Mouse (Mus musculus): ENCODE results near the gene Gtf2e1. TPM values are rescaled to one million over a fixed set of nuclear protein-coding genes. Genes with fewer than 3 reads are reported as not detected.

The Gtf2e1 gene
- polyA plus RNA-seq, 1 experiment from 2014 or later, result 47.5 TPM

- Histone ChIP-seq H3K27ac (no peak overlapping the region), H3K4me3 (no peak overlapping the region), H3K27me3 (ENCODE audit: insufficient read depth, poor library complexity, severe bottlenecking) (no peaks in the 10 kb centered on the region), H3K4me1 (replicated peaks) (no peaks in the 10 kb centered on the region), H3K9me3 (no peaks in the 10 kb centered on the region), H3K36me3 (peaks cover 58% of the 10 kb centered on the region)
- DNase-seq (ENCODE audit: low spot score), result no peak
- WGBS, result 91% methylated on average over 15 of the region's 15 CpGs
Measured at GRCm38 (mm10) chr16:37511489-37511888, 28.1 kb downstream of the Gtf2e1 start.

GRCm38 (mm10) chr16:37506751-37507150, 32.8 kb downstream of the Gtf2e1 start:
- Histone ChIP-seq H3K27ac (no peak overlapping the region), H3K9me3 (no peaks in the 10 kb centered on the region), H3K36me3 (peaks cover 30% of the 10 kb centered on the region), H3K4me1 (replicated peaks) (no peaks in the 10 kb centered on the region), H3K4me3 (no peak overlapping the region), H3K27me3 (ENCODE audit: insufficient read depth, poor library complexity, severe bottlenecking) (no peaks in the 10 kb centered on the region)
- no peak for DNase-seq (ENCODE audit: low spot score)
- WGBS, result 95% methylated on average over 9 of the region's 9 CpGs

GRCm38 (mm10) chr16:37504517-37504916, 35.1 kb downstream of the Gtf2e1 start:
- DNase-seq (ENCODE audit: low spot score), result no peak
- Histone ChIP-seq H3K9me3 (no peaks in the 10 kb centered on the region), H3K36me3 (peaks cover 10% of the 10 kb centered on the region; the same call in 1 of the 2 replicates), H3K27me3 (ENCODE audit: insufficient read depth, poor library complexity, severe bottlenecking) (no peaks in the 10 kb centered on the region), H3K4me1 (replicated peaks) (no peaks in the 10 kb centered on the region), H3K4me3 (no peak overlapping the region), H3K27ac (no peak overlapping the region)
- WGBS, result 79% methylated on average over 1 of the region's 1 CpGs

GRCm38 (mm10) chr16:37498581-37498980, 41.0 kb downstream of the Gtf2e1 start:
- H3K4me3 ChIP-seq, result no peak overlapping the region
- 80% methylated on average over 9 of the region's 9 CpGs for WGBS
- H3K27me3 ChIP-seq (ENCODE audit: insufficient read depth, poor library complexity, severe bottlenecking), result no peaks in the 10 kb centered on the region
- no peak for DNase-seq (ENCODE audit: low spot score)
- H3K4me1 ChIP-seq (replicated peaks), result 0 out of 2 replicates have a peak, but pooled peaks cover 7% of the 10 kb centered on the region
- no peaks in the 10 kb centered on the region for H3K36me3 ChIP-seq
- H3K27ac ChIP-seq, result no peak overlapping the region
- no peaks in the 10 kb centered on the region for H3K9me3 ChIP-seq

GRCm38 (mm10) chr16:37495017-37495416, 44.6 kb downstream of the Gtf2e1 start:
- Histone ChIP-seq H3K27ac (no peak overlapping the region), H3K27me3 (ENCODE audit: insufficient read depth, poor library complexity, severe bottlenecking) (no peaks in the 10 kb centered on the region), H3K4me3 (no peak overlapping the region), H3K9me3 (no peaks in the 10 kb centered on the region), H3K4me1 (replicated peaks) (0 out of 2 replicates have a peak, but pooled peaks cover 7% of the 10 kb centered on the region), H3K36me3 (no peaks in the 10 kb centered on the region)
- WGBS, result 87% methylated on average over 6 of the region's 6 CpGs
- DNase-seq (ENCODE audit: low spot score), result no peak

GRCm38 (mm10) chr16:37486826-37487612, 52.6 kb downstream of the Gtf2e1 start:
- Histone ChIP-seq H3K27me3 (ENCODE audit: insufficient read depth, poor library complexity, severe bottlenecking) (no peaks in the 10 kb centered on the region), H3K4me3 (no peak overlapping the region), H3K4me1 (replicated peaks) (peaks cover 17% of the 10 kb centered on the region), H3K36me3 (no peaks in the 10 kb centered on the region), H3K27ac (peak overlapping the region; percentile 57; the same call in 1 of the 2 replicates), H3K9me3 (no peaks in the 10 kb centered on the region)
- peak; percentile 82 for DNase-seq (ENCODE audit: low spot score)
- WGBS, result 33% methylated on average over 3 of the region's 3 CpGs

- H3K27ac ChIP-seq, result peak overlapping the region; percentile 36
- DNase-seq (ENCODE audit: low spot score), result no peak
- WGBS, result 80% methylated on average over 10 of the region's 10 CpGs
Measured at GRCm38 (mm10) chr16:37478311-37479291, 61.0 kb downstream of the Gtf2e1 start.

GRCm38 (mm10) chr16:37472620-37473312, 66.8 kb downstream of the Gtf2e1 start:
- no peak for DNase-seq (ENCODE audit: low spot score)
- no peaks in the 10 kb centered on the region for H3K36me3 ChIP-seq
- no peaks in the 10 kb centered on the region for H3K27me3 ChIP-seq (ENCODE audit: insufficient read depth, poor library complexity, severe bottlenecking)
- H3K9me3 ChIP-seq, result no peaks in the 10 kb centered on the region
- H3K27ac ChIP-seq, result no peak overlapping the region
- WGBS, result 64% methylated on average over 5 of the region's 5 CpGs
- H3K4me3 ChIP-seq, result no peak overlapping the region
- H3K4me1 ChIP-seq (replicated peaks), result peaks cover 9% of the 10 kb centered on the region

More at GRCm38 (mm10) chr16:37478311-37479291, 61.0 kb downstream of the Gtf2e1 start:
- H3K36me3 ChIP-seq, result no peaks in the 10 kb centered on the region
- no peak overlapping the region for H3K4me3 ChIP-seq
- H3K9me3 ChIP-seq, result no peaks in the 10 kb centered on the region
- H3K27me3 ChIP-seq (ENCODE audit: insufficient read depth, poor library complexity, severe bottlenecking), result no peaks in the 10 kb centered on the region
- H3K4me1 ChIP-seq (replicated peaks), result peaks cover 19% of the 10 kb centered on the region

- WGBS, result 82% methylated on average over 3 of the region's 3 CpGs
- Histone ChIP-seq H3K9me3 (no peaks in the 10 kb centered on the region), H3K4me1 (replicated peaks) (0 out of 2 replicates have a peak, but pooled peaks cover 5% of the 10 kb centered on the region), H3K36me3 (no peaks in the 10 kb centered on the region), H3K4me3 (no peak overlapping the region), H3K27me3 (ENCODE audit: insufficient read depth, poor library complexity, severe bottlenecking) (no peaks in the 10 kb centered on the region), H3K27ac (no peak overlapping the region)
- no peak for DNase-seq (ENCODE audit: low spot score)
Measured at GRCm38 (mm10) chr16:37469595-37469994, 70.0 kb downstream of the Gtf2e1 start.

- no peak overlapping the region for H3K27ac ChIP-seq
- no peaks in the 10 kb centered on the region for H3K36me3 ChIP-seq
- no peaks in the 10 kb centered on the region for H3K9me3 ChIP-seq
- no peaks in the 10 kb centered on the region for H3K27me3 ChIP-seq (ENCODE audit: insufficient read depth, poor library complexity, severe bottlenecking)
- 90% methylated on average over 6 of the region's 6 CpGs for WGBS
- no peak for DNase-seq (ENCODE audit: low spot score)
- no peak overlapping the region for H3K4me3 ChIP-seq
- H3K4me1 ChIP-seq (replicated peaks), result no peaks in the 10 kb centered on the region
Measured at GRCm38 (mm10) chr16:37463981-37464380, 75.6 kb downstream of the Gtf2e1 start.

- Histone ChIP-seq H3K4me3 (no peak overlapping the region), H3K27me3 (ENCODE audit: insufficient read depth, poor library complexity, severe bottlenecking) (no peaks in the 10 kb centered on the region), H3K36me3 (no peaks in the 10 kb centered on the region), H3K4me1 (replicated peaks) (no peaks in the 10 kb centered on the region), H3K27ac (no peak overlapping the region), H3K9me3 (no peaks in the 10 kb centered on the region)
- DNase-seq (ENCODE audit: low spot score), result no peak
- 81% methylated on average over 4 of the region's 4 CpGs for WGBS
Measured at GRCm38 (mm10) chr16:37462886-37463285, 76.7 kb downstream of the Gtf2e1 start.

GRCm38 (mm10) chr16:37461601-37462000, 78.0 kb downstream of the Gtf2e1 start:
- no peaks in the 10 kb centered on the region for H3K36me3 ChIP-seq
- H3K27me3 ChIP-seq (ENCODE audit: insufficient read depth, poor library complexity, severe bottlenecking), result no peaks in the 10 kb centered on the region
- no peaks in the 10 kb centered on the region for H3K4me1 ChIP-seq (replicated peaks)
- 92% methylated on average over 4 of the region's 4 CpGs for WGBS
- H3K4me3 ChIP-seq, result no peak overlapping the region
- no peak overlapping the region for H3K27ac ChIP-seq
- H3K9me3 ChIP-seq, result no peaks in the 10 kb centered on the region
- no peak for DNase-seq (ENCODE audit: low spot score)

Measured in hindbrain, embryonic 10.5 days (tissue).